Mouse (Mus musculus) 416B (cell line): ENCODE results near the gene Glis3.
A peak's percentile ranks its signal among the peaks of the same experiment; 100 is the strongest.

ENCODE experiments used
- DNase-seq: peaks from one replicate; pipeline ENCODE4 v3.0.0; 2011; ENCODE audit warnings: low read depth

Gene Glis3

DNA sequence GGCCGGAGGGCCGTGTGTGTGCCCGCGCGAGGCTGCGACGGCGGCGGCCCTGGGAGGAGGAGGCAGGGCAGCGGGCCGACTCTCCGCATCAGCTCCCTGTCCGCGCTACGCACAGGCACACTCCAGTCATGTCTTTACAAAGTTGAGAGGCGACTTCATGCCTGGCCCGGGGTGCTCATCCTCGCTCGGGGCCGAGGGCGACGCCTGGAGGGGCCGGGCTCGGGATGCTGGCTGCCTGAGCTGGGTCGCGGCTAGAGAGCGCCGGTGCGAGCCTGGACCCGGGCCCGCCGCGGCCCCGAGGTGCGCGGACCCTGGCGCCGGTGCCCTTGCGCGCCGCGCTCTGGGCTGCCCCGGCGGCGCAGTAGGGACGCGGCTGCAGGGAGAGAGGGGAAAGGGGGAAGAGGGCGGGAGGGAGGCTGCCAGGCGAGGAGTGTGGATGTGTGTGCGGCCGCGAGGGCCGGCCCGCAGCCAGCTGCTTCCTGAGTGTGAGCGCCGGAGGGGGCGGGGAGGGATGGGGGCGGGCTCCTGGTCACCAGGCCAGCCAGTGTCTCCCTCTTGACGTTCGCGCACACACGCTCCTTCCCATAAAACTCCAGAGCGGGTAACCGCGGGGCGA lies at the start of gene Glis3:
TSS of gene Glis3 (minus strand) at position 302 of the 616 bp plus-strand sequence.
- DNase-seq = peak; percentile 68

DNA sequence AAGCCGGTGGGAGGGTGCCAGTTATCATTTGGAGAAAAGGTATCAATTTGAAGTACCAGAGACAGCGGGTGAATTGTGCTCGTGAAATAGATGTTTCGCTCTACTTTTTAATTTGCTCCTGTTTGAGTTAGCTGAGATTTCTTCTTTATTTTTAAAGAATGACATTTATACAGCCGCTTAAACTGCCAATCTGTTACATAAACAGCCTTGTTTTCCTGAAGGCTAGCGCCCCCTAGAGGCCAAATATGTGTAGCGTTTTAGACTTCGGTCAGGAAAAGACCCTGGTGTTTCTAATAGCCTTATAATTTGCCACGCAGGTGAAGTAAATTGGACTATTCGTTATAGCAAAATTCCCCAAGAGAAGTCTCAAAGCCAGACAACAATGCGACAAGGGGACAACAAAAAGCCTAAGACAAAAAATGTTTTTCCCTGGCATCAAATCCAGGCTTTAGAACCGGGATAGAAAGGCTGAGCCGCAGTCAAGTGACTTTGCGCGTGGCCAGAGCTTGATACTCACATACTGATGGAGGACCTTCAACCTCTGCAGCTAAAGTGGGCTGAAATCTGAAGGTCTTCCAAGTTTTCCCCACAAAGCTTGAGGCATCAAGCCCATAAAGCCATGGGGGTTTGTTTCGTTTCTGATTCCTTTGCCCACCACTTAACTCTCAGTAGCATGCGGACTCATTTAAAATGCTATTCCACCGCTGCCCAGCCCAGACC lies 46.4 kb upstream of the Glis3 start:
- peak; percentile 67 for DNase-seq

DNA sequence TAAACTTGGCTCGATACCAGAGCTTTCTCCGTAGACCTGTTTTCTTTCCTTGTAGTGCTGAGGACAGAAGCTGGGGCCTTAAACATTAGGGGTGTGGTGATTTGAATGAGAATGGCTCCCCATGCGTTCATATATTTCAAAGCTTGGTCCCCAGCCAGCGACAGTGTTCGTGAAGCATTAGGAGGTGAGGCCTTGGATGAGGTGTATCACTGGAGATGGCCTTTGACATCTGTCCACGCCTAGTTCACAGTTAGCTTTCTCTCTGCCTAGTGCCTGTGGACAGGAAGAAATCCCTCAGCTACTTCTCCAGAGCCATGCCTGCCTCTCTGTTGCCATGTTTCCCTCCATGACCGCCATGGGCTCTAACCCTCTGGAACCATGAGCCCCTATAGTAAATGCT lies 44.8 kb upstream of the Glis3 start:
- DNase-seq = no peak

DNA sequence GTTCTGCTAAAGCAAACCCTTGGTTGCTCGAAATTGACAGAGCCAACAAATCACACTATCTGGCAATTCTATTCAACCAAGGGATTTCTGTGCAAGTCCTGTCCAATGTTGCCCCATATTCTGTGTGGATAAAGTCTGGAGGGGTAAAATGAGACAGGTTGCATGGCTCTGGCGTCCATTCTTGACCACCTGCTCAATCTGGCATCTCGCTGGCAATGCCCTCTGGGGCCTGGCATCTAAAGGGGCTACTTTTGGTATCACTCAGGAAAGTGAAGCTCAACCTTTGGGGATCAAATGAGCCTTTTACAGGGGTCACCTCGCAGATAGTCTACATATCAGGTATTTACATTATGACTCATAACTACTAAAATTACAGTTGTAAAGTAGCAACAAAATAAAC lies 42.7 kb upstream of the Glis3 start:
- no peak for DNase-seq

DNA sequence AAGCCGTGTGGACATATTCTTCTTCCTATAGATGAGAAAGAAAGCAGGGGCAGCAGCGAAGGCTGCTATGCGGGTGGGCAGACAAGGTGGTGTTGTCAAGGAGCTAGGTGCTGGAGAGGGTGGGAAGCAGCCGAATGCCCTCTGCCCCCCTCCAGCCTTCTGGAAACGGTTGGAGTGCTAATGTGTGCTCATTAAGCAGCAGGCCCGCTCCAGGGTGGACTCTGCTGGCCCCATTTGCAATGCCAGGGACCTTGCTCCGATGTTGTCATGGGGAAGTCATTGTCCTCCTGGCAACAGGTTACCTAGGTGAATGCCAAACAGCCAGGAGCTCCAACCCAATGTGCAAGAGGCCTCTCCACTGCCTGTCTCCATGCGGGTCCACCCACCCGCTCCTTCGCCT lies 42.0 kb upstream of the Glis3 start:
- no peak for DNase-seq

DNA sequence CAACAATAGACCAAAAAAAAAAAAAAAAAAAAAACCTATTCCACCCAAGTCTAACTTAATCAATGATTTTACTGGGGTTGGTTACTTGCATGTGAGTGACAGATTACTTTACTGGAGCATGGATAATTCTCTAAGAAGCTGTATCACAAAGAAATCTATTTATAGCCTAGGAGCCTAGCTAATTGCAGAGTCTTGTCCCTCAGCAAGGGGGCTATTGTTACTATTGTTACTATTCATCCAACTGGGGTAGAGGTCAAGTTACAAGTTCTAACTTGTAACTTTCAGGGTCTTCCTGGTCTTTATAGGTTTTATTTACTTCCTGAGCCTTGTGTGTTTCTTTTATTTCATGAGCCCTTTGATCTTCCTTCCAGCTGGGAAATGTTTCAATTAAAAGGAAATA lies 40.1 kb upstream of the Glis3 start:
- DNase-seq = no peak

DNA sequence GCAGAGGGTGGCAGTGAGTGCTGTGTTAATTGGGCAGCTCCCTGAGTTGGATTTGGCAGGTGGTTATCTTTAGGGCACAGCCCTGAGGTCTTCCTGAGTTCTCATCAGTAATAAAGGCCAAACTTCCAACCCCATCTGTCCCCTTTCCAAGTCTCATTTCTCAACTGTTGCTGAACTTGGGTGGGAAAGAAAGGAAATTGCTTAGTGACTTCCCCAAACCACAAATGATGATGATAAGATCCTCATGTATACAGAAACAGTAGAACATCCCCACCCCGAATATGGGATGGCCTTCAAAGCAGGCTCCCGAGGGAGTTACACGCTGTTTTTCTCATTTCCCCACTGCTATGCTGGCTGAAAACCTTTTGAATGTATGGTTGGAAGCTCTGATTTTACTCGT lies 34.8 kb upstream of the Glis3 start:
- no peak for DNase-seq

DNA sequence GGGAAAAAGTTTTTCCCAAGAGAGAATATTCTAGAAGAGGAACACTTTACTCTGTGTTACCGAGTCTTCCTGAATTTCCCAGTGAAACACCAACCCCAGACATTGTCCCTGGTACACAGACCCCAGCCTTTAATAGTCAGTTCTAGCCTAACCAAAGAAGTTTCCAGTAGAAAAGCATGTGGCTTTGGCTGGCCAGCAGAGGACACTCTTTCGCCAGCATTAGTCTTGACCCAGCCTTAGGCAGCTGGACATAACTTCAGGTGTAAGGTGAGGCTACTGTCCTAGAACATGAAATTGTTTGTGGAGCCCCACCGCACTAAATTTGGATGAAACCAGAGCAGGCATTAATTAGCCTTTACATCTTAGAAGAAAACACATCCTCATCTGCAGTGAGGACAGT lies 17.8 kb upstream of the Glis3 start:
- DNase-seq = peak; percentile 29

DNA sequence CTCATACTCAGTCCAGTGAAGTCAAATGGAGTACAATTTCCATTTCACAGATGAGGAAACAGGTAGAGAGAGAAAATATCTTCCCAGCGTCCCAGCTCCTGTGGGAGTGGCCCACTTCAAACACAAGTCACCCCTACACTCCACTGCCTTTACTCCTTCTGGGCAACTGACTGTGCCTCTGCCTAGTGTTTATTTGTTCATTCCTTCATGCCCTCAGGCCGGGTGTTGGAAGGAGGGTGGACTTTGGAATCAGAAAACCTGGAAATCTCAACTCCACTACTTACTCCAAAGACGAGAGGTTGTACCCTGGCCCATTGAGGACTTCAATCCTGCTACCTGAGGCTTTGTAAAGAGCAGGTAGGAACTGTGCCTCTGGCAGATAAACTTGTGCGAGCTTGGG lies 6.5 kb upstream of the Glis3 start:
- DNase-seq = no peak

DNA sequence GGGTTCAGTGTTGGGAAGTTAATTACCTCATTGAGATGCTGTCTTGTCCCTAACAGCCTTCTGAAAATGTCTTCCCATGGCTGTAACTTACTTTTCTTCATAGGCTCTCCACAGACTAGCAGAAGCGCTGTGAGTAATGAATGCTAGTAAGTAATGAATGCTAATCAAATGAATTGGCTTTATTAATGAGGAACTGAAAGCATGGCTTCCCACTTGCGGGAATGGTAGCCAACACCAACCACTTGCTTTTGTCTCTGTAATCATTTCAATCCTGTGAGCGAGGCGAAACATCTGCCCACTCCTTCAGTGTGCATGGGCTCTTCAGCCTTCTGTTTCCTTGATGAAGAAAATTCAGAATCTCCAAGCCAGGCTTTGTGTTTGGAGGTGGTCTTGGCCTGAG lies 5.6 kb upstream of the Glis3 start:
- DNase-seq = no peak

DNA sequence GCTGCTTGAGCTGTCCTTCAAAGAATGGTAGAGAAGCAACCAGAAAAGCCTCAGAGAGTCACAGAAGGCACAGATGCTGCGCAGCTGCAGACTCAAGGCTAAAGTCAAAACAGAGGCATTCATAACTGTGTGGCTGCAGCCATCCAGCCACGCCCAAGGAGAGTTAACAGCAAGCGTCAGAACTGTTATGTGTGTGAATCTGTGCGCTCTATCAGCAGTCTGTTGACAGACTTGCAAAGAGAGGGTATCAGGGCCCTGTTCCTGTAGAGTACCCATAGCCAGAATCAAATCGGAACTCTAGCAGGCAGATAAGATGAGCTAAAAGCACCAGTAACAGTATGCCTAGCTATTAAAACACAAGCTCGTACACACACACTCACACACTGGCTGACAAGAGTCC lies 4.5 kb upstream of the Glis3 start:
- no peak for DNase-seq

DNA sequence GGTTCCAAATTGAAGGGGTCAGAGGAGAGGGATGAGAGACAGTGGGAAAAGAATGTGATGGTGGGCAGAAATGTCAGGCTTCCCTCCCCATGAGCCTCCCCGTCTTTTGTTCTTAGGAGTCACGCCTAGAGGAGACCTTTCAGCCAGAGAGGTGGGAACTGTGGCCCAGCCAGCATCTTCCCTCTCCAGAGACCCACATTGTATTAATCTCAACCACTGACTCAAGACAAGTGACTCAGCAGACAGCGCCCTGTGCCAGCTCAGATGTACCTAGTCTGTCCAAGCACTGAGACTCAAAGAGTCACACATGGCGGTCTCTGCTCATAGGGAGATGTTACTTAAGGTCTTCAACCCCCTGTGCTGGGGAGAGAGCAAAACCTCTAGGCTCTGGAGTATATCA lies 3.5 kb upstream of the Glis3 start:
- DNase-seq = no peak

DNA sequence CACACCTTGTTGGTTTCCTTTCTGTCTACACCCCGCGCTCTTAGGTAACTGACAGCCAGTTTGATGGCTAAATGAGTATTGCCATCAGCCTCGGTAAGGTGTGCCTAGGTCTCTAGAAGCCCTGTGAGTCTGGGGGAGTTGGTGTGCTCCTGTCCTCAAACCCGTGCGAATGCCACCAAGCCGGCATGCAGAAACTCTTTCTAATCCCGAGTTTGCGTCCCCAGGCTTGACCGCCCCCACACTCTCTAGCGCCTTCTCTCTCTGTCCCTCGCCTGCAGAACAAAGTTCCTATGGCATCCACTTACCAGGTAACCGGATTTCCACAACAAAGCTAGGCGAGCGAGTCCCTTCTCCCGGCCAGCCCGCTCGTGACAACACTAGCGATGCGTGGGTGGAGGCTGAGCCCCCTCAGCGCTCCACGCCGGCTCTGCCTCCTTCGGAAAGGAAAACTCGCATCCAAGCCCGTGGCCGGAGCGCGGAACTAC lies 544 bp downstream of the Glis3 start:
- no peak for DNase-seq

DNA sequence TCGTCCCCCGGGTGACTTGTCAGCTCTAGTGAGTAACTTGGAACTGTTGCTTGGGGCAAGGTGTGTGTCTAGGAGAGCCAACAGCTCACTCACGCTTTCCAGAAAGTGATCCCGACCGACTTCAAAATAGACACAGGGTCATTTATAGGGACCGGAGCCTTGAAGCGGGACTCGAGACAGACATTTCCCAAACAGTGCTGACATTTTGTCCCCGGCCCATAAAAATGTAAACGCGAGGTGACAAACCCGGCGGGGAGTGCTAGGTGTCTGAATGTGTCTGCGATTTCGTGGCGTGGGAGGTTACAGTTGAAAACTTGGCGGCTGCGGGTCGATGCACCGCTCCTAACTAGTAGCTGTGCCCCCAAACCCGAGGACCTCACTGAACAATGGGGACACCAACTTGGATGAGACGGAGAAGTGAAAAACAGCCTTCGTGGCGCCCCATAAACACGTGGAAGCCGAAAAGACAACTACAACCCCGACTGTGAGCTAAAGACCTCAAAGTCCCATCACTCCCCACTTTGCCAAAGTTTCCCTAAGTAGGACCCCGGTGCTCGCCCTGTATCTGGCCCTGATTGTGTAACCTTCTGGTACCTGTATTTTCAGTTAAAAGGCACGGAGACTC lies 1.1 kb downstream of the Glis3 start:
- no peak for DNase-seq

DNA sequence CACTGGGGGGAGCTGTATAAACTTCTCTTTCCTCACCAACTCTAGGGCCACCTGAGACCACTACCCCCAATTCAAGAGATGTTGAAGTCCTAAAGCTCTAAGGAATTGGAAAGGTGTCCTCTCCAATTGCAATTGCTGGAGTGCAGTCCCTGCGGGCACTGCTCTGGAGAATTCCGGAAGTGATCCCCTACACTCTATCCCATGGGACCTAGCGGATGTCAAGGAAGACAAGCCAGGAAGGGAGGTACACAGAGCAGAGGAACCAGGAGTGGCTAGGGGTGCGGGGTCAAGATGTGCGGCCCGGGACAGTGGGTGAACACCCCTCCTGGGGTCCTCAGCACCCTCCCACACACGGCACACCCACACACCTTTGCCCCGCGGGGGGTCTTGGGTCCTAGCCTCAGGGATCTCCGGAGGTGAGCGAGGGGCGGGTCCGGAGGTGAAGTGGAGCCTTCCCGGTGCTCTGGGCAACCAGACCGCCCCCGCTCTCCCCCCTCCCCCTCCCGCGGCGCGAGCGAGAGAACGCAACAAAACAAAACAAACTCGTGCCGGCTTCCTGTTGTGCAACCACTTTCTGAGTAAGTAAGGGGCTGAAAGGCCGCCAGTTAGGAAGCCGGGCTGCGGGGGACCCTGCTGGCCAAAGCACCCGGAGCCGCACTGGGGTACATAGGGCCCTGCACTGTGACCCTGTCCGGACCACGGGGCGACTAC lies 2.0 kb downstream of the Glis3 start:
- DNase-seq = peak; percentile 25

DNA sequence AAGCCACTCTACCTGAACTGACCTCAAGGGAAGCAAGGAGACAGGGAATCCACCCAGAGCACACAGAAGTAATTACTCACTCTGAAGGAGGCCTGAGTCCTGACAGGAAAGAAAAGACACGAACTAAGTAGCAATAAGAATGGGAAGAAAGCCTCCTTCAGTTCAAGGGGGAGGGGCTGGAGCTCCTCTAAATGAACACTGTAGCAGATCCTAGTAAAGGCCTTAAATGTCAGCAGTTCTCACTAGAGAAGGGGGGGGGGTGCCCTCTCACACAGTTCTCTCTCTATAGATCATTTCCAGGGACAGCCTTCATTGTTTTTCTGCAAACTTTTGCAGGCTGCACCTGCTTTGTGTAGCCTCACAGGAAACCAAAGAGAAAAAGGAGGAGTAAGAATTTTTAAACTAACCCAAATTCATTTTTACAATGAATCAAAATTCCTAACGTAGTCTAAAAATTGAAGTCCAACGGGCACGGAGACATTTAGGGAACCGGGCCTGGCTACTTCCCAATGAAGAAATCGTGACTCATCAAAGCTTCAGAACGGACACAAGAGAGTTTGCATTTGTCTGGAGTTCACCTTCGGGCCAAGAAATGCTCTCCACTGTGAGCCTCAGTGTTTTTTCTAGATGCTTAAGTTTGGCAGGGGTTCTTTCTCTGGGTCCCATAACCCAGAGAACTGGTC lies 2.7 kb downstream of the Glis3 start:
- DNase-seq = peak; percentile 13

DNA sequence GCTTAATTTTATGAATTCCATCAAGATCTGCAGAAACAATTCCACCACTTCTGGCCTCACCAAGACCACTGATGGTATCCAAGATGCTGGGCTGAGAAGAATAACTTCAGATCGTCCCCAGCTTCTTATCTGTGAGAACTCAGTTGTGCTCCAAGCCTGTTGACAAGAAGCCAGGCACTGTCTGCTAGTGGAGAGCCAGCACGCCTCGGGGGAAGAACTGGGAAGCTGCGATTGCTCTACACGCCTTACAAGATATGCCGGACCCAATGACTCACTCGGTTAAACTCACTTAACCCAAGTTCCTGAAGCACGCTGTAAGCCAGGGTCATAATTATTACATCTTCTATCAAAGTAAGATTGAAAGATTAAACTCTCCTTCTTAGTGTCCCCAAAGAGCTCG lies 16.1 kb downstream of the Glis3 start:
- DNase-seq = no peak

DNA sequence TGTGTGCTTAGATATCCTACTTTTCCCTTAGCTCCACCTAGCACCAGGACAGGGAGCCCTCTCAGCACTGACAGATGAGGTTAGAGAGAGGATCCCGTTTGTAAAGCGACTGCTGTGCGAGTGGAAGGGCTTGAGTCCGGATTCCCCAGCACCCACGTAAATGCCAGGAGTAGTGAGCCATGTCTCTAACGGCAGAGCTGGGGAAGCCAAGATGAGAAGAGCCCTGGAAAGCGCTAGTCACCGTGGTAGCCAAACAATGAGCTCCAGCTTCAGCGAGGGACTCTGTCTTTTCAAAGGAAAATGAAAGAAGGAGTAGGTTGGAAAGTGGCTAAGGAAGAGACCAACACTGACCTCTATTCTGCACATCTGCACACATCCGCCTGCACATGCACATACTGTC lies 16.7 kb downstream of the Glis3 start:
- DNase-seq = no peak

DNA sequence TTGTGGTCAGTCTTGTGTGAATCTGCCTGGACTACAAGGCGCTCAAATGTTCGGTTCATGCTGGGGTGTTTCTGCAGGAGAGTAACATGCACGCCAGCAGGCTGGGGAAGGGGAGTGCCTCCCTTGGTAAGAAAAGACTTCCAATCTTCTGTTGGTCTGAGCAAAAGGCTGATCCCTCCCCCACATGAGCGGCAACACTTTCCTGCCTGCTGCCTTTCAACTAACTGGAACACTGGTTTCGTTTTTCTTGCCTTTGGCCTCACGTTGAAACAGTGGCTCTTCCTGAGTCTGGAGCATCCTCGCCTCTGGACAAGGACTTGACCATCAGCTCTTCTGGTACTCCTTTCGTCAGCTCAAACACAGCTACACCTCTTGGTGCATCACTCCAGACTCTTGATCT lies 17.4 kb downstream of the Glis3 start:
- DNase-seq = no peak

DNA sequence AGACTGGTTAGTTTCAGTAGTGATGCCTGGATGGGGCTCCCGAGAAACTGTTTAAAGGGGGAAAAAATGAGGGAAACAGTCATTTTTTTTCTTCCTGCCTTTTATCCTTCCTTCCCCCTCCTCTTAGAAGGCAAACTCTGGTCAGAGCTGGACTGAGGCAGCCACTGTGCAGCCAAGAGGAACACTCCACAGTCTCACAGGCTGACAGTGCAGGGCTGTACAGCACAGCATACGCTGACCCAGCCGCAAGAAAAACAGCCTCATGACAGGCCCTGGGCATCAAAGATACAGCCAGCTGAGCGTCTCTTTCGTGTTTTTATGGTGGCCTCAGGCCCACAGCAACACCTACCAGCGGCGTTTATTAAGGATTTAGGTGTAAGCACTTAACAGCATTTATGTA lies 19.0 kb downstream of the Glis3 start:
- no peak for DNase-seq

DNA sequence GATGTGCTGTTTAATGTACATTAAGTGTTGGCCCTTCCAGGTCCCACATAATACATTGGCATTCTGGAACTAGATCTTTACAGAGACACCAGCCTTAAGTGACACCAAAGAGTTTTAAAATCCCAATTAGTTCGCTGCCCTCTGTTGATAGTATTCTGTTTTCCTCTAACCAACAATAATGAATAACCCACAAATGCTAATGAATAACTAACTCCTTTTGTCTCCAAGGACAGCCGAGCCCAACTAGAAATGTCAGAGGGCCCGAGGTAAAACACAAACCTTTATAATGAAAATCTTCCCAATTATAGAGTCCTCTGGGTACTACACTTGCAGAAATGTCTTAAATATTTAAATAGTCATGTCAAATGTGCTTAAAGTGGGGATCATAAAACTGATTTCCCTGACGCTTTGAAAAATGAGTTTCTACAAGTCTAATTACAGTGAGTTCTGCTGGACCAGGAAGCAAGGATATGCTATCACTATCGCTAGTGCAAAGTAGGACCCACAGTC lies 22.1 kb downstream of the Glis3 start:
- DNase-seq = no peak

DNA sequence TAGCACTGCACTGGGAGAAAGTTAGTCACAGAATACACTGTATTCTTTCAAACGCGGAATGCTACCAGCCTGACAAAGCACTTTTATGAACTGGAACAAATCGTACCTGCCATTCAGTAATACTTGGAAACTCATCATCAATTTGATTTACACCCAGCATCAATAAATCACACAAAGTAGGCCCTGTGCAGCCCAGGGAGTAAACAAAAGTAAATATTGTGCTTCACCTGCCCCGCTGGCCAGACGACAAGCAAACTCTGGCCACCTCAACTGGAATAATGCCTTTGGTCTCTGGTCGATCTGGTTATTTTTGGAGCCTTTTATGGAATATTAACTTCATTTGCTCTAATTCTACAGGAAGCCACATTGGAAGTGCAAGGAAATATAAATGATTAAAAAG lies 23.0 kb downstream of the Glis3 start:
- DNase-seq = no peak
